Mouse (Mus musculus) midbrain, embryonic 14.5 days (tissue): ENCODE measurements at regions not wholly inside any gene's neighbourhood (a gene's known extent, or its start where the extent isn't known, plus 50 kb on each side); places are given as distances from the start of the nearest gene placed in this dataset.

ENCODE experiments used
- ATAC-seq: fragments of 200-750 bp; cut with Nextera tagmentation; 2 replicates; pipeline ENCODE4 v1.8.0; 2017; ENCODE audit warnings: moderate number of reproducible peaks, moderate library complexity; ENCODE audit not compliant: low FRiP score, low TSS enrichment
- DNase-seq: peaks from one replicate; pipeline ENCODE4 v3.0.0-alpha.2; 2015
- H3K27ac ChIP-seq: fragments of 300-500 bp; sonication (generic); replicated peaks from 2 replicates; pipeline ENCODE4 v1.5.1; 2014; ENCODE audit warnings: mild to moderate bottlenecking, low read depth, low read length, moderate library complexity
- H3K27me3 ChIP-seq: fragments of 300-500 bp; sonication (generic); 2 replicates; pipeline ENCODE4 v1.6.1; 2014; ENCODE audit warnings: low read length, control low read depth, mixed read lengths; ENCODE audit not compliant: control insufficient read depth, insufficient read depth
- H3K36me3 ChIP-seq: fragments of 300-500 bp; sonication (generic); 2 replicates; pipeline ENCODE4 v1.6.1; 2014; ENCODE audit warnings: low read length, control low read depth; ENCODE audit not compliant: control insufficient read depth, insufficient read depth
- H3K4me1 ChIP-seq: fragments of 300-500 bp; sonication (generic); 2 replicates; pipeline ENCODE4 v1.6.1; 2014; ENCODE audit warnings: mild to moderate bottlenecking, antibody characterized with exemption, low read length, control low read depth; ENCODE audit not compliant: control insufficient read depth, insufficient read depth
- H3K4me2 ChIP-seq: fragments of 300-500 bp; sonication (generic); 2 replicates; pipeline ENCODE4 v1.6.1; 2014; ENCODE audit warnings: mild to moderate bottlenecking, low read length, moderate library complexity
- H3K4me3 ChIP-seq: fragments of 300-500 bp; sonication (generic); replicated peaks from 2 replicates; pipeline ENCODE4 v1.5.1; 2014; ENCODE audit warnings: low read depth, low read length
- H3K9ac ChIP-seq: fragments of 300-500 bp; sonication (generic); replicated peaks from 2 replicates; pipeline ENCODE4 v1.6.1; 2014; ENCODE audit warnings: mild to moderate bottlenecking, low read length, moderate library complexity
- H3K9me3 ChIP-seq: fragments of 300-500 bp; sonication (generic); 2 replicates; pipeline ENCODE4 v1.6.1; 2016; ENCODE audit warnings: low read length, control low read depth, mixed read lengths; ENCODE audit not compliant: control insufficient read depth
- WGBS: fragments of 180-500 bp; shearing (Covaris S2); extraction: QIAGEN DNeasy Blood & Tissue Kit; methylation state at CpG from one replicate; pipeline ENCODE4 v1.1.7; 2014; 5-methylcytosine and 5-hydroxymethylcytosine counted together

DNA sequence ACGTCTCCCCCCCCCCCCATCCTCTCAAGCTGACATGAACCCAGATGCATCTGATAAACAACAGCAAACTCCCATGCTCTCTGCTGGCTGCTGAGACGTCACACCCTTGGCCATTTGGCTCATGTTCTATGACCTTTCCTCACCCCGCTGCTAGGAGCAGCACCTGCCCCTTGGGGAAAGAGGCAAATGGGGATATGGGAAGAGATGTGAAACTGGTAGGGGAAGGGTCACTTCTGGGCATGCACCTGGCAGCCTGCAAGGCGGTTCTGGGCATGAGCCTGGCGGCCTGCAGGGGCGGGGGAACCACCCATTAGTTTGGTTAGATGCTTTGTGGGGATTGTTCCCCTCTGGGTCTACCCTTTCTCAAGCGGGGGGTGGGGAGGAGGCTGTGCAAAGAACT, 187.9 kb upstream of the Zfp618 start:
- H3K36me3 ChIP-seq = no peaks in the 10 kb centered on the region
- H3K9ac ChIP-seq = no peak overlapping the region
- DNase-seq (no peak), ATAC-seq (no peak)
- H3K4me1 ChIP-seq = peaks cover 4% of the 10 kb centered on the region; the same call in 1 of the 2 replicates
- no peak overlapping the region for H3K4me2 ChIP-seq
- H3K27me3 ChIP-seq = no peaks in the 10 kb centered on the region
- 87% methylated on average over 7 of the region's 7 CpGs for WGBS
- no peaks in the 10 kb centered on the region for H3K9me3 ChIP-seq
- no peak overlapping the region for H3K27ac ChIP-seq
- H3K4me3 ChIP-seq = no peak overlapping the region

DNA sequence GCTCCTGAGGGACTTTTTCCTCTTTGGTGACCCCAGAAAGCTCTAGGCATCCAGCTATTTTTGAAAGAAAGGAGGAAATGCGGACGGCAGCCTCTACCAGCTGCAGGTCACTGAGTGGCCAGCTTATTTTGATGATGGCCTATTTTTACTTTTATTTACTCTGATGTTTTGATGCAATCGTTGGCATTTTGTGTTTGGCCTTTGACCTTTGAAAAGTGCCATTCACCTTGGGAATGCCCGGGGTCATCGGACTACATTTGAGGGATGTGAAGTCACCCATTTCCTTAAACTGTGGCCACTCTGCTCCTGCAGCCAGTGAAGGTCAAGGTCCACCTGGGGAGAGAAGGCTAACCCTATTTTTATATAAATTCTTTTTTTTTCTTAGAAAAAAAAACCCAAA, 186.8 kb upstream of the Zfp618 start:
- H3K4me1 ChIP-seq = peaks cover 4% of the 10 kb centered on the region; the same call in 1 of the 2 replicates
- H3K36me3 ChIP-seq = no peaks in the 10 kb centered on the region
- H3K4me3 ChIP-seq = no peak overlapping the region
- H3K27ac ChIP-seq = no peak overlapping the region
- DNase-seq (no peak), ATAC-seq (no peak)
- H3K9ac ChIP-seq = no peak overlapping the region
- no peak overlapping the region for H3K4me2 ChIP-seq
- 92% methylated on average over 5 of the region's 5 CpGs for WGBS
- H3K9me3 ChIP-seq = no peaks in the 10 kb centered on the region
- no peaks in the 10 kb centered on the region for H3K27me3 ChIP-seq

DNA sequence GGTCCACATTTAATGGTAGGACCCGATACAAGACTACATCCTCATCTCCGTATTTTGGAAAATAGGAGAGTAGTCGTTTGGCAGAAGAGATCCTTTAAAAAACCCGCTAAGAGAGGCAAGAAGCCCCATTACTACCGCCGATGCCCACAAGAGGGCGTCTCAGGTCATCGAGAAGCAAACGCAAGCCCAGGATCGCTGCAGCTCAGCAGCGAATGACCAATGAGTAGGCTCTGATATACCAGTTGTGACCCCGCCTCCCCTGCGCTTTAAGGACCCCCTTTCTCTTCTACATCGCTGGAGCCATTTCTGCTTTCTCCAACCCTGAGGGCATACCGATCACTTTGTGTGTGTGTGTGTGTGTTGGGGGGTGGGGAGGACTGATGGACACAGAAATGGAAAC, 185.0 kb upstream of the Zfp618 start:
- WGBS = 2% methylated on average over 15 of the region's 15 CpGs
- H3K9ac ChIP-seq = peak overlapping the region; percentile 34; the same call in 1 of the 2 replicates
- no peaks in the 10 kb centered on the region for H3K27me3 ChIP-seq
- peak overlapping the region; percentile 28 for H3K4me3 ChIP-seq
- no peaks in the 10 kb centered on the region for H3K9me3 ChIP-seq
- peak overlapping the region; percentile 54 for H3K4me2 ChIP-seq
- ATAC-seq (peak; percentile 89), DNase-seq (peak; percentile 98)
- H3K36me3 ChIP-seq = no peaks in the 10 kb centered on the region
- H3K27ac ChIP-seq = no peak overlapping the region
- H3K4me1 ChIP-seq = peaks cover 4% of the 10 kb centered on the region; the same call in 1 of the 2 replicates

DNA sequence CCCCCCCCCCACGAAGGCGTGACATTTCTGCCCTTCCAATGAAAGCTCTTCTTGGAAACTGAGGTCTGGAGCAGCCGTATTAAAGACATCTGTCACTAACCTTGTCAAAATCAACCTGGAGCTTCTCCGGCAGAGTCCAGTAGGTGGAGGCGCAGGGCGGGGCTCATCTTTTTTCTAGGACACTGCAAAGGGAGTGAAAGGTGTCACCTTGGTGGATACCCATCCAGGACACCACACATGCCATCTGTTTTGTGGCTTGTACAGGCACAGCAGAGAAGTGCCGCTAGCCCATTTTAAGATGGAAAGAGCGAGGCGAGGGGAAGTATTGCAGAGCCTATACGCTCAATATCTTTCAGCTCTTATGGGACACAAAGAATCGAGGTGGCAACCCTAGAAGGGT, 184.5 kb upstream of the Zfp618 start:
- H3K9ac ChIP-seq = peak overlapping the region; percentile 34; the same call in 1 of the 2 replicates
- no peaks in the 10 kb centered on the region for H3K9me3 ChIP-seq
- DNase-seq (no peak), ATAC-seq (peak; percentile 16; the same call in 1 of the 2 replicates)
- peaks cover 4% of the 10 kb centered on the region; the same call in 1 of the 2 replicates for H3K4me1 ChIP-seq
- 50% methylated on average over 11 of the region's 11 CpGs for WGBS
- no peak overlapping the region for H3K27ac ChIP-seq
- H3K4me3 ChIP-seq = peak overlapping the region; percentile 28
- H3K27me3 ChIP-seq = no peaks in the 10 kb centered on the region
- peak overlapping the region; percentile 54 for H3K4me2 ChIP-seq
- H3K36me3 ChIP-seq = no peaks in the 10 kb centered on the region

DNA sequence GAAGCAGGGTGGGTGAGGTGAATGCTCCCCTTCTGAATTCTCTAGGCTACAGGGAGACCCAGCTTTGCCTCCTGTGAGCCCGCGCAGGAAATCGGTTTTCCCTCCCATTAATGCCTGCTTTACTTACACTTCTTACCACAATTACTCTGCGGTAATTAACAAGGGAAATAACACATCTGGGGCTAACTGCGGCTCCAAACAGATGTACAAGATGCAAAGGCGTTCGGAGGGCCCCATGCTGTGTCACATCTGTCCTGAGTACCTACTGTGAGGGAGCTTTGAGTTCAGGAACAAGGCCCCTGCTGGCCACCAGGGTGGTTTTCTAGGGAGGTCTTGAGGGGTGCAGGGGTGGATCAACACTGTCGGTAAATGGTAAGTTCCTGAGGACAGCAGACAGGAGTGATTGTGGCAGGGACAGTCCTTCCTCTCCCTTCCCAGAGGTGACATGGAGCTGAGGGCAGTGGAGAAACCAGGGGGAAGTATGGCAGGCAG, 184.0 kb upstream of the Zfp618 start:
- Histone ChIP-seq H3K4me2 (peak overlapping the region; percentile 54), H3K27ac (no peak overlapping the region), H3K9me3 (no peaks in the 10 kb centered on the region), H3K9ac (no peak overlapping the region), H3K36me3 (no peaks in the 10 kb centered on the region), H3K4me3 (no peak overlapping the region), H3K4me1 (peaks cover 4% of the 10 kb centered on the region; the same call in 1 of the 2 replicates), H3K27me3 (no peaks in the 10 kb centered on the region)
- no peak for DNase-seq
- ATAC-seq = no peak
- WGBS = 30% methylated on average over 8 of the region's 8 CpGs

DNA sequence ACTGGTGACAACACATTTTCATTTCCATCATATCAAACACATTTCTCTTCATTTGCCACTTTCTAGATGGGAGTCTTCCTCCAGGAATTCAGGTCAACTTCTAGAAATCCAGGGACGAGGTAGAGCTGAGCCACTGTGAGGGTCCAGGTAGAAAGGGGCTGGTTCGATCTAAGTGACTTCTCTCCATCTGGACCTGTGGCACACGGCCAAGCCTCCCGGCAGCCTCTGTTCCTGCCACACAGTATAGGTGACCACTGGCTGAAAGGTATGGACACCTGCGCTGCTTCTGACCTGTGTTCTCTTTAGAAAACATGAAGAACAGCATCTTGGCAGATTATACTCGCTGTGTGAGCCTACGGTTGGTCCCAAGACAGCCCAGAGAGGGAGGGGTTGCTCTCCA, 179.7 kb upstream of the Zfp618 start:
- no peak overlapping the region for H3K4me2 ChIP-seq
- H3K4me1 ChIP-seq = peaks cover 4% of the 10 kb centered on the region; the same call in 1 of the 2 replicates
- H3K27me3 ChIP-seq = no peaks in the 10 kb centered on the region
- no peaks in the 10 kb centered on the region for H3K36me3 ChIP-seq
- DNase-seq (no peak), ATAC-seq (no peak)
- H3K9me3 ChIP-seq = no peaks in the 10 kb centered on the region
- no peak overlapping the region for H3K27ac ChIP-seq
- no peak overlapping the region for H3K9ac ChIP-seq
- H3K4me3 ChIP-seq = no peak overlapping the region
- 90% methylated on average over 7 of the region's 7 CpGs for WGBS

DNA sequence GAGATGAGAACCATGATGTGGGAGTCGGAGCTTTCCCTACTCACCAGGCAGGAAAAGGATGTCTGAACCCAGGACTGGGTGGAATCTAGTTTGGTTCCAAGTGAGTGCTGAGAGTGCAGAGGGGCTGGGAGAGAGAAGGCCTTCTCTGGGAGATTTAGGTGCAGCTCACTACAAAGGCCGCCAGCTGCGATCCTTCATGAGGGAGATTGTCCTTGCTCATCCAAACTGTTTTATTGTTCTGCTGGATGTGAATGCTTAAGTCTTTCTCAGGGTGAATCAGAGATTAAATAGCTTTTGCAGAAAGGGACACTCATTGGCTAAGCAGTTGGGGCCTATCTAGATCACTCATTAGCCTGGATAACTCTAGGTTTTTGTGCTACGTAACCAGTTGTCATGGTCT, 175.7 kb upstream of the Zfp618 start:
- DNase-seq = no peak
- ATAC-seq = no peak
- Histone ChIP-seq H3K27ac (no peak overlapping the region), H3K36me3 (no peaks in the 10 kb centered on the region), H3K9me3 (no peaks in the 10 kb centered on the region), H3K27me3 (no peaks in the 10 kb centered on the region), H3K4me2 (no peak overlapping the region), H3K9ac (no peak overlapping the region), H3K4me3 (no peak overlapping the region), H3K4me1 (no peaks in the 10 kb centered on the region)
- WGBS = 54% methylated on average over 4 of the region's 4 CpGs

DNA sequence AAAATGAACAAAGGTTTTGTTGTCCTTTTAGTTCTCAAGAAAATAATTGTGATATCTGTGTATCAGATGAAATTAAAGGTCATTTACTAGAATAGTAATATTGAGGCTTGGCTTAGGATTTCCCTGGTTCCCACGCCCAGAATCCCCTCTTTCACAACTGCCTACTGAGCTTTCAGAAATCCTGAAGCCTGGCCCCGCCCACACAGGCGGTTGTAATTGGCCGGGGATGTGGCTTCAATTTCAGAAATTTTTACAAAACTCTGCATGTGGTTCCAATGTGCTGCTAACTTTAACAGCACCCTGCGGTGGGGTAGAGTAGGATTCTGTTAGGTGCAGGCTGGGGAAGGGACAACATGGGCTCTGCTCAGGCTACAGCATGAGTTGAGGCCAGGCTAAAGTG, 171.8 kb upstream of the Zfp618 start:
- no peak for ATAC-seq
- Histone ChIP-seq H3K36me3 (no peaks in the 10 kb centered on the region), H3K27ac (no peak overlapping the region)

DNA sequence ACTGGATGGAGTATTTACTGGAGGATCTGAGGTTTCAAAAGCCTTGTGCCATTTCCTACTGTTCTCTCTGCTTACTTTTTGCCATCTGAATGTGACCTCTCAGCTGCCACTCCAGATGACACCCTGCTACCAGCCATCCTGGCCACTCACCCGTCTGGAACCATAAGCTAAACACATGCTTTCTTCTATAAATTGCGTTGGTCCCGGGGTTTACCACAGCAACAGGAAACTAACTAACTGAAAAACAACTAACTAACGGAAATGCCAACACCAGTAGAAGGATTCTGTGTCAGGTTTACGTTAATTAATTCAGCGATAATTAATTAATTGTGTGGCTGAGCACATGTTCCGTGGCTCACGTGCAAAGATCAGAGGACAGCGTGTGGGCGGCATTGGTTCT, 169.8 kb upstream of the Zfp618 start:
- no peaks in the 10 kb centered on the region for H3K27me3 ChIP-seq
- WGBS = 80% methylated on average over 10 of the region's 10 CpGs
- H3K4me1 ChIP-seq = no peaks in the 10 kb centered on the region
- H3K4me2 ChIP-seq = no peak overlapping the region
- H3K9ac ChIP-seq = no peak overlapping the region
- no peak for ATAC-seq
- no peaks in the 10 kb centered on the region for H3K9me3 ChIP-seq
- DNase-seq = peak; percentile 12
- H3K36me3 ChIP-seq = no peaks in the 10 kb centered on the region
- H3K4me3 ChIP-seq = no peak overlapping the region
- no peak overlapping the region for H3K27ac ChIP-seq

More for the DNA sequence above, 171.8 kb upstream of the Zfp618 start:
- Histone ChIP-seq H3K4me1 (no peaks in the 10 kb centered on the region), H3K4me2 (no peak overlapping the region), H3K27me3 (no peaks in the 10 kb centered on the region), H3K9me3 (no peaks in the 10 kb centered on the region), H3K4me3 (no peak overlapping the region), H3K9ac (no peak overlapping the region)
- no peak for DNase-seq
- 73% methylated on average over 5 of the region's 5 CpGs for WGBS
